Mouse (Mus musculus) cerebellum, postnatal 4 days (tissue): Measurements from ENCODE around the gene Gm28051.

Experiments
- DNase-seq, 2 experiments: peaks; one replicate each; pipeline ENCODE4 v3.0.0; 2022; ENCODE audit warnings: low spot score in 2 of 2, mixed read lengths in 1 of 2

Gm28051 gene

DNA sequence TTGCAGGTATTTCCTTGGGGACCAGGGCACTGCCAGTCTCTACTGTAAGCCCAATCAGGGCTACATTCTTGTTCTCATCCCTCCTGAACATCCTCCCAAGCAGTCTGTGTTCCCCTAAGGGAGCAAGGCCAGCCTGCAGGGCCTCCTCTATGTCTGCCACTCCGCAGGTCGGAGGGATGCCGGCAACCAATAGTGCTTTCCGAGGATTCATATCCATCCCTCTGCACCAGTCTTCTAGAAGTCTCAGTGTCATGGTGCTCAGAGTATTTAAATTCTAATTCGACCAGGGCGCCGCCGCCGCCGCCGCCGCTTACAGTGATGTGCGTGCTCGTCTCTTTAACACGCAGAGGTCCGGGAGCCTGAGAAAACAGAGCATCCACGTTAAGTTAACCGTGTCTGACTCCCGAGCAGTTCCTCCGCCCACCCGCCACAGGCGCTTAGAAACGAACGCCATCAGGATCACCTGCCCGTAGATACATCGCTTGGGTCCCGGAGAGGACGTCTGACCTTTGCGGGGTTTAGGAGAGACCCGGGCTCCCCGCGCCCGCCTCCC is 14.5 kb downstream of the Gm28051 start:
- DNase-seq = no peak

DNA sequence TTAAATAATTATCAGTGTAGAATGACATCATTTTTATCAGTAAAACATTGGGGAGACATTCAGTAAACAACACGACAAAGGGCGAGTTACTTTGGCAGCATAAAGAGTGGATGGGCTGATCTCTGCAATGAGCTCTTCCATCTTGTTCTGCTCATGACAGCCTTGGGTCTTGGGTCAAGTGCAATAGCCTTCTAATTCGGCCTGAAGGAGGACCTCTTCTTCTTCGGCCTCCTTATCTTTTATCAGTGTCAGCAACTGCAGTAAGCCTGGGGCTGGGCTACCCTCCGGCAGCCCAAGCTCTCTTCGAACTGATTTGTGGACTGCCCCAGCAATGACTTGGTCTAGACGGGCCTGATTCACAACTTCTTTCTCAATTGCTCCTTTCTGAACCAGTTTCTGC is 15.5 kb downstream of the Gm28051 start:
- DNase-seq = no peak

DNA sequence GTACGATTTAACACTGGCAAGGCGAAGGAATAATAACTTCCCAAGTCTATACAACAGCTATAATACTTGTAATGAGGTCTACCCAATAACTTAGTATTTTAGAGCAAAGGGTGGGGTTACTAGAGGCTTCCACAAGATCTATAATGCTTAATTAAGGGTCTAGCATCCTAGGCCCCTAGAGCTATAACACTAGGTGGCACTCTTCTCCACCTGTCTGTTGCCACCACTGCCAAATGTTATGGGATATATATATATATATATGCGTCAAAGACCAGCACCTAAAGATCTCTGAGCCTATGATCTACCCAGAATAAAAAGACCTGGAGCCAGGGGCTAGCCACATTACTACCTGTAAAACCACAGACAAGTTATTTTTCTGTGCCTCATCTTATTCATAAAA is 17.3 kb downstream of the Gm28051 start:
- DNase-seq = no peak

DNA sequence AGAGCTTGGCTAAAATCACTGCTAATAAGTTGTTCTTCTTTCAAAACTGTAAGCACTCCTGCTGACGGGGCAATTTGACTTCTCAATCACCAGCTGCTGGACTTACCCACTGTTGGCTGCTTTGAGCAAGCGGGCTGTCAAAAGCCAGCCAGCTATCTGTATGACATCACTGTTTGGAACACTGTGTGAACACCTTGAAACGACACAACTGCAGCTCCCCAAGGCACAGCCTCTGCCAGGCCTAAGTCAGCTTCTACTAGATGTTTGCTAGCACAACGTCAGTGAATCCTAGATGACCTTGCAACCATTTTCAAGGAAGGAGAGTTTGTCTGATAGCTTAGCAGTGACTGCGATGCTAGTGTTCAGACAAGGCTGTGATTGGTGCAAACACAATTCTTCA is 18.5 kb downstream of the Gm28051 start:
- no peak for DNase-seq

DNA sequence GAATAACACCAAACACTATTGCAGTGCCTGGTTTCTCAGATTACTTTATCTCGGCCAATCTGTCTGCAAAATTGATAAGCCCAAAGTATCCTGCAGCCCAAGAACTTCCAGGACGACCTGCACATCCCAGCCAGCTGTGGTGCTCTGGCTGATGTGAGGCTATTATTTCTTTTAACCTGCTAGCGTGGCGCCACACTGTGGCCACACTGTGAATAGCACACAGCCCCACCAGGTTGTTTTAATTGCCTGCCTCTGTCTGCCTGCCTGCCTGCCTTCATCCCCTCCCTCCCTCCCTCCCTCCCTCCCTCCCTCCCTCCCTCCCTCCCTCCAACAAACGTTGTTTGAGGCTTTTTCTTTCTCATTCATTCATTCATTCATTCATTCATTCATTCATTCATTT is 24.2 kb downstream of the Gm28051 start:
- peak in 1 of 2 experiments; percentile 53 for DNase-seq

DNA sequence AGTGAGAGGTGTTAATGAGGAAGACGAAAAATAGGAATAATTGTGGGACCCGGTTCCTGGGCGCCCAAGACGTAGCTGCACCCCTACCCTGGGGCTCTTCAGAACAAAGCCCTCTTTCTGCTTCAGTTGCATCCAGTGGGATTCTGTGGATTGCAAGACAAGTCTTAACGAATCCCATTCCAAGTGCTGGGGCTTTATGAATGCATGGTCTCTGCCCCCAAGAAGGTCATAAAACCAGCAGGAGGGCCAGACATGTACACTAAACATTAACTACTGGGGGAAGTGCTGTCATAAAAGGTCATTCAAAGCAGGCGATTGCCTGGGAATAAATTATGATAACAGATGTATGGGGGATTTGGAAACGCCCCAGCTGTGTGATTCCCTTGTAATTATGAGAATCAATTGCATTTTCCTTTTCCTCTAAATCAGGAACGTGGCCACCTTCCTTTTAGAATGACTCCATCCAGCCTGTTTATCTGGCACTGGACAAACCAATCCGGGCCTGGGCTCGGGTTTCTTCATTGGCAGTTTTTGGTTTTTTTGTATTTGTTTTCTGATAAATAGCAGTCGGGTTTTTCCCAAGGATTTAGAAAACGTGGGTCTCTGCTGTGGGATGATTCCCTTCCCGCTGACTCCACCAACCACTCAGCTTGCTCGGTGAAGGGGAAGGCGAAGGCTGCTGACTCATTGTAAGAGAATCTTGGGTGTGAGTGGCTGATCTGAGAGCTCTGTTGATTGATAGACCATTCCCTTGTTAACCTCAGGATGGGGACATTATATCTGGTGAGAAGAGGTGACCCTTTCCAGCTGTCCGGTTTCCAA is 26.6 kb downstream of the Gm28051 start:
- no peak for DNase-seq

DNA sequence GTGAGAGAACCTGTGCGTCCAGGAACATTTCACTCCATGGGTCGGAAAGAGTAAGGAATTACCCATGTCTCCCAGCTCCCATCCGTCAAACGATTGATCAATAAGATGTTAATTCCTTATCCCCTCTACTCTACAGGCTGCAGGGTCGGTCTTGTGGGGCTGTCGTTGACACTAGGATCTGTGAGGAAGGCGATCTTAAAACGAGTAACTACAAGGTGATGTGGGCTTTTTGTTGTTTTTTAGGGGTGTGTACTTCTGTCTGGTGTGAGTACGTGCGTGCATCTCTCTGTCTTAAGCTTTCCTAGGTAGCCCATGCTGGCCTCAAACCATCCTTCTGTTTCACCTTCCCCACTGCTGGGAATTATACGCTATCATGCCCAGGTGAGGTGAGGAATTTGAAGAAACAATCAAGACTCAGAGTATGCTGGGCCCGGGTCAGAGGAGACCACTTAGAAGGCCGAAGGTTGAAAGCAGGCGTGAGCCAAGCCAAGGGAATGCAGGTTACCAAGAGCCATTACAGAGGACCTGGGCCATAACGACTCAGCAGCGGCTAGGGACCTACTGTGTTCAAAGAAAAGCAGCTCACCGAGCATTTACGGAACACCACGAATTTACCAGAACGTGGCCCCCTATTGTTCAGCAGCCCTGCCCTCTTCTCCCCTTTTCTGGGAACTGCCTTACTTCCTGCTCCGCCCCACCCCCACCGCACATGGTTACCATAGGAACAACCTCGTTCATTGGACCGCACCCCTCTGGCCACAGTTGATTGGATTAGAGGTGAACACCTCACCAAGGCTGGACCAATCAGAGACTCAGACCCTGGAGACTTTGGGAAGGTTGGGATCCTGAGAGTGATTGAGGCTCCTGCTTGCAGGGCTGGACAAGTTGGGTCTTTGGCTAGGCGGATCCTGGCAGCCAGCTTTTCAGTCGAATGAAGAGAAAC is 27.4 kb downstream of the Gm28051 start:
- DNase-seq = peak; percentile 56 to 76

DNA sequence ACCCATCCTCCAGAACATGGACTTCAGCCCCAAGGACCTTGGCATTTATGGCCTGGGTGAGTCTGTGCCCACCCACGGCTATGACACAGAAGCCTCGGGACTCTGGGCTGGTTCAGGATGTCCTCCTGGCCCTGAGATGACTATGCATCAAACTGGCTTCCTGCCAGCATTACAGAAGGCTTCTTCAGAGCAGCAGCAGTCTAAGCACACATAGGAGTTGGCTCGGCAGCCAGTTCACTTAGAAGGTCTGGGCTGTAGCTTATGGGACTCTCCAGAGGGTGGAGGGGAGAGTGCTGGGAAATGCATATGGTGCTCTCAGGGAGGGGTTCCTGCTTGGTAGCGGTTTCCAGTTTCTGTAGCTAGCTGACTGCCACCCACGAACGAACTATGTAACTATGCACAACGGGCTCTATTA is 31.8 kb downstream of the Gm28051 start:
- DNase-seq = no peak

DNA sequence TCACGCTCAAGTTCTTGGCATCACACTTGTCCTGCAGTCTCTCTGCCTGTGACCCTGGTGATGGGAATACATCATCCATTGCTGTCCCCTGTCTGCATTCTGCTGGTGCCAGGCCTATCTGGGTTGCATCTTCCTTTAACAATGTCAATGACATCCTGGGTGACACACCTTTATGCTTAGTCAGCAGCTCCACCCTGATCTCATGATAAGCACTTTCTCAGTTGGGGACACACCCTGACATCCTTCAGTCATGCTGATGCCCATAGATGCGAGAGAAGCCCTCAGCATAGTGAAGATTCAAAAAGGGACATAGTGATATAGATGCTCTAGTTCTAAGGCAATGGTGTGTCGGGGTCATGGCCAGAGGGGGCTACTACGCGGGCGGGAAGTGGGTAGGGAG is 32.4 kb downstream of the Gm28051 start:
- DNase-seq = no peak

DNA sequence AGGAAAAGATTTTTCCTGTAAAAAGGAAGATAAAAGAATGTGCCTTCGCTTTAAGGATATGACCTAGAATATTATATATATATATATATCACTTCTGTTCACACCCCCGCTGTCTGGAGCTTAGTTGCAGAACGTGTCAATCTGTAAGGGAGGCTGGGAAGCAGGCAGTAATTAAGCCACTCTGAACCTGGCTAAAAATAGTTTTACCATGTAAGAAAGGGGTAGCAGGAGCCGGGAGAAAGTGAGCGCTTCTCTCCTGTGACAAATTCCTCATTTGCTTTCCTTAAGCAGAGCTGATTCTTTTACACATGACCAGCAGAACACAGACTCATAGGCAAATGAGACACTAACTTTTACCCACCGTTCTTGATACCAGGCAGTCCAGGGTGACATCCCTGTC is 33.7 kb downstream of the Gm28051 start:
- no peak for DNase-seq

DNA sequence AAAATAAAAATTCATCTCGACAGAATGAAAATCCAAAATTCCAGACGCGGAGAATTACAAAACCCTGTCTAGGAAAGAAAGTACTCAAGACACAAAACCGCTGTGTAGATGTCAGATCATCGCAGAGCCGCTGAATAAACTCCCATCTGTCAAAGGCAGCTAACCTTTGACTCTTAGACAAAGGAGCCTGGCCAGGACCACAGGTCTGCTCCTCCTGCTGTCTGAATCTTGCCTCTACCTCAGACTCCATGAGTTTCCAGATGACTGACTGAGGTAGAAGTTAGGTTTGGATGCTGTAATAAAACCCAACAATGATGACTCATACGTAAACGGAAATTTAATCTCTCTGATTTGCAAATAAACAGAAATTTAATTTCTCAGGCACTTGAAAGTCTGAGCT is 34.6 kb downstream of the Gm28051 start:
- no peak for DNase-seq

DNA sequence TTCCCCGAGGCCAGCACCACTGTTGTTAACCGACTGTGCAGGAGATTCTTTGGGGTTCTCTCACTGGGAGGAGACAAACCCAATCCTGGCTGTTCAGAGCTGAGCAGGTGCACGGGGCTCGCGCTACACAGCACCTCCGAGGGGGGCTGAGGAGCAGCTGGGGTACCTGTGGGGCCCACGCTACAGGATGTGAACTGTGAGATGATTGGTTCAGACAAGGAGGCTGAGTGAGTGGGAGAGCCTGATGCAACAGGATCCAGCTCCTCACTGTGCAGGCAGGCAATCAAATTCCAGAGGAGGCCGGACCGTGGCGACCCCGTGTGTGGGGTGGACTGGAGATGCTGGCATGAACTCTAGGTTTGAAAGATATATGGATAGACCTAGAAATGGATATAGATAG is 35.1 kb downstream of the Gm28051 start:
- DNase-seq = no peak

DNA sequence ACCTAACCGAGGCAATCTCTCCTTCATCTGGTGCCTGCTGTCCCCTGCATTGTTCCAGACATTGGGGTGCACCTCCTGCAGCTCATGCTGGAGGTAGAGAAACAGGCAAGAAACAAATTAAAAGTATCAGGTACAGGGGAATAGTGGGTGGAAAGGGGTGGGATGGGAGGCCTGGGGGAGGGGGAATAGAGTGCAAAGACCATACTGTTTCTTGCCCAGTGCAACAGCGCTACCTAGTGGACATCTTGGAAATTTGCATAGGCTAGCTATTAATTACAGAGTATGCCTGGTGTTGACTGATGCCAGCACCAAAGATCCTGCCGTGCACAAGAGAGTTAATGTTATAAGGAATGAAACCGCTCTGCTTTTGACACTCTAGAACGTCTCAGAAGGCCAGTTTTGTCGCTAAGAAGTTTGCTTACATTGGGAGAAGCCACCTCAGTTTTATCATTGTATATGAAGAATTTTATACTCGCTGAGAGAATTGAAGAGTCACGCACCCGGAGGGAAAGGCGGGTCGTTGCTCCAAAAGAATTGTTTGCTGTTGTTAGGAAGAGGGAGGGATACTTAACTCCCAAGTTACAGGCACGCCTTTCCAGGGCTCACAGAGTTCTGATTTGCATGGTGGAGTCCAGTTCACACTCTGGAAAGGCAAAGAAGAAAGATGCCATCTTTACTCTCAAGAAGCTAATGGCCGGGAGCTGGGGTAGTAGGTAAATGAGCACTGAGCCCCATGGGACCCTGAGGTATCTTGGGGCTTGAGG is 37.8 kb downstream of the Gm28051 start:
- peak in 1 of 2 experiments; percentile 51 for DNase-seq

DNA sequence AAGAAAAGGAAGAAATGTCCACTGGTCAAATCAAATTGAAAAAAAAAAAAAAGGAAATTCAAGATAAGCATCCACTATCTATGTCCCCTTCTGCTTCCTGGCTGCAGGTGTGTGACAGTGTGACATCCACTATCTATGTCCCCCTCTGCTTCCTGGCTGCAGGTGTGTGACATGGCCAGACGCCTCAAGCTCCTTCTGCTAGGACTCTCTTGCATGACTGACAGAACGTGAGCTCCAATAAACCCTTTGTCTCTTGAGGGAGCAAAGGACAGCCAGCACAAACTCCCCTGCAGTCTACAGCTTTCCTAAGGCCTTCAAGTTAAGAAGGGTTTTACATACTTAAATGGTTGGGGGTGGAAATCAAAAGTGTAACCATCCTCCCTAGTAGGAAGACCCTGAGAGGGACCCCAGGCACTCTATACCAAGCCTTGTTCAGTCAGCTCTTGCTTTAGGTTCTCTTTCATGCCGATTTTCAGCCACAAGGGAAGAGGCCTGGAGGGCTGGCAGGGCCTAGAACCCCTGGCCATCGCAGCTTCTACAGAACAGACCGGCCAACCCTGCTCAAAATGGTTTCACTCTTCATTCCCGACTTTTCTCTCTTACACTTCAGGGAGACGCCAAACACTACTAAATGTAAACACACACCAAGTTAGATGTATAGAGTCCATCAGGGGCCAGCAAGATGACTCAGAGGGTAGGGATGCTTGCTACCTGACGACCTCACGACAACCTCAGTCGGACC is 42.7 kb downstream of the Gm28051 start:
- no peak for DNase-seq

DNA sequence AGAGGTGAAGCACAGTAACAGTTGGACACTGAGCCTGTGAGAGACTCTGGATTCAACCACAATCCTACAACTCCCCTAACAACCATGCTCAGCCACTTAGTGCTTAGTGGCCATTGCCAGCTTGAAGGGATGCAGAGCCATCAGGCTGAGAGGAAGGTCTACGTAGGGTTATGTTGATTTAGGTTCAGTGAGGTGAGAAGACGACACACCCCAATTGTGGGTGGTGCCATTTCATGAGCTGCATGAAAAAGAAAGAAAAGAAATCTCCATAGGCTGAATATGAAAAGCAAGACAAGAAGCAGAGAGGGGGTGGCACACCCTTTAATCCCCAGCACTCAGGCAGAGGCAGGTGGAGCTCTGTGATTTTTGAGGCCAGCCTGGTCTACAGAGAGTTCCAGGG is 43.4 kb downstream of the Gm28051 start:
- no peak for DNase-seq

DNA sequence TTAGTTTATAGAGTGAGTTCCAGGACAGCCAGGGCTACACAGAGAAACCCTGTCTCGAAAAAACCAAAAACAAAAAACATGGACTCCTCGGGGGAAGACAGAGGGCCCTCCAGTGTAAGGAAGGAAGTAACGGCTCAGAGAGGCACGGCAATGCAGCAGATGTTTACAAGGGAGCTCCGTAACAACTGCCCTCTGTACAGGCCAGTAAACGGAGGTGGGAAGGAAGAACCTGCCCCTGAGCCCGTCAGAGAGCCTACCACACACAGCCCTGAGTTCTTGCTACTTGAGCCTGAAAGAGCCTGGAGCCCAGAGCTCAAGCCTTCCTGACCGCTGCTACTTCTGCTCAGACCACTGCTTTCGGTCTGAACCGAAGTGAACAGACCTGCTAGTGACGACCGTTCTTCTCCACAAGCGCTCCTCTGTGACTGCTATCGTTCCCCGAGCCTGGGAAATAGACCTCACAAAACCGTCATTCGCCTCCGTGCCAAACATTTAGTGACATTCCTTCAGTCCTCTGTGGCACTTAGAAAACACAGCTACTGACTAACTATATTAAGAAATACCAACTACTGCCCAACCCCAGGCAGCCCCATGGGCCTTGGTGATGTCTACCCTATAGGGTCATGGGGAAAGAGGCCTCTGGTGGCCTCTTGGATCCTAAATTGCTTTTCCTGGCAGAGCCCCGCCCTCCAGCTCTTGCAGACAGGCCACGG is 44.3 kb downstream of the Gm28051 start:
- DNase-seq = no peak

DNA sequence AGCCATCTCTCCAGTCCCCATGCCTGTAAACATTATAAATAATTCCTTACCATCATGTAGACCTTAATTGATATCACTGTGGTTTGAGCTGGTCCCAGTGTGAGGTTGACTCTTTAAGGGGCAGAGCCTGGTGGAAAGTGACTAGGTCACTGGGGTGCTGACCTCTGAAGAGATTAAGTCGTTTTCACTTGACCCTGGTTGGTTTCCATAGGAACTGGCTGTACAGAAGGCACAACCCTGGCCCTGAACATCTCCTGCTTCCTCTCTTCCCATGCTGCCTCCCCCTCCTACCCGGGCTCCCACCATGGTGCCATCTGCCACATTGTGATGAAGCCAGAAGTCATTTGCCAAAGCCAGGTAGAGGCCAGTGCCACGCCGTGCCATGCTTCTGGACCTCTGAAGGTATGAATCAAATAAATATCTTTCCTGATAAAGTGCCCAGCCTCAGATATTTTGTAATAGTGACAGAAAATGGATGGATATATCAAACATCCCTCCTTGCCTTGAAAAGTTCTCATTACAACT is 46.7 kb downstream of the Gm28051 start:
- no peak for DNase-seq

DNA sequence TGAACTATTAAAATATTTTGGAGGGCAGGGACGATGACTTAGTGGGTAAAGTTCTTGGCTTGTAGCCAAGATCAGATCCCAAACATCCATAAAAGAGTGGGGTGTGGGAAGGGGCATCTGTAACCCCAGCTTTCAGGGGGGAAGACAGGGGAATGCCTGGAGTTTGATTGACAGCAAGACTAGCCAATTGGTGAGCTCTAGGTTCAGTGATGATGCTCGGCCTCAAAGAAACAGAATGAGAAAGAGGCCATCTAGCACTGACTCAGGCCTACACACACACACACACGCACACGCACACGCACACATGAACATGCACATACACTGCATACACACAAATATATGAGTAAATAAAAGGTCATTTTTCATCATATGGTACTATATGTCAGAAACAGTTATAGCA is 47.7 kb downstream of the Gm28051 start:
- no peak for DNase-seq

DNA sequence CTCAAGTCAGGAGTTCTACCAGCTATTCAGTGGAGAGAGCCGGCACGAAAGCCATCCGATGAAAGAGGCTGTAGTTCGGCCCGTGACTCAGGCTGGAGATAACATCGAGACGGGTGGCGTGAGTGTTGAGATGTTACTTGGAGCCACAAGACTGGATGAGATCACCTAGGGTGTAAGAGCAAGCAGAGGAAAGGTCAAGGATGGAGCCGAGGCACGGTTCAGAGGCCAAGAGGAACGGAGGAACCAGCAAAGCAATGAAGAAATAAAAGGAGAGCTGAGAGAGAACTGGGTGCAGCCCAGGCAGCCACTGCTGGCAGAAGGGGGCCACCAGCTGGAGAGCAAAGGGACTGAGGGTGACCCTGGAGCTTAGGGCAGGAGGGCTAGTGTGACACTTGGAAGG is 49.3 kb downstream of the Gm28051 start:
- DNase-seq = no peak

DNA sequence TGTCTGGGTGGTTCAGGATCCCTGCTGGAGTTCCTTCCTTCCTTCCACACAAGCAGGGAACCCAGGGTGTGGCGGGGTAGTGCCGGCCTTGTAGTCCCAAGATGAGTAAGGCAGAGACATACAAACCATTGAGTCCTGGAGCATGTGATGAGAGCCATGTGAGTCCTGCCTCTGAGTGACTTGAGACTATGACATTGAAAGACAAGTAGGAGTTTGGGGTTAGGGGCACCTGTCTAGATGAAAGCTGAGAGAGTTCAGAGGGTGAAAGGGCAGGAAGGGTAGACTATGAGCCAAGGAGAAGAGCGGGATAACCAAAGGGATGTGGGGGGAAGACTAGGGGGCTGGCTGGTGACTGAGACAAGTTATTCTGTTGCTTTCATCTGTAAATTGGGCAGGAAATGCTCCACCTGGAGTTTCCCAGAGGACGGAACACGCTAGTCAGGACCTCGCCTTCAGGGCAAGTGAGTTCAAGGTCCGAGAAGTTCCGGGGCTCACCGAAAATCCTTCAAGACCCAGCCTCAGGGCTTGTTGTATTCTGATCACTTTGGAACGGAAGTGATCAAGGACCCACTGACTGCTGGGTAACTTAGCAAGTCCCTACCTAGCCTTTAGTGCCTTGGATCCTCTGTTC is 50.6 kb downstream of the Gm28051 start:
- no peak for DNase-seq
